Mouse (Mus musculus) MEL (cell line): Measurements from ENCODE around the gene Olfr694. TPM values are rescaled to one million over a fixed set of nuclear protein-coding genes. Genes with fewer than 3 reads are reported as not detected.
A peak's percentile ranks its signal among the peaks of the same experiment; 100 is the strongest.

ENCODE experiments used
- DNase-seq: peaks from one replicate; pipeline ENCODE4 v3.0.0; 2011; ENCODE audit warnings: low read depth, low spot score
- H3K27ac ChIP-seq: 2 replicates; pipeline ENCODE4 v1.5.1; 2012; ENCODE audit warnings: low read depth, mild to moderate bottlenecking, control low read depth, low read length, moderate library complexity; ENCODE audit not compliant: control insufficient read depth
- H3K27me3 ChIP-seq, 2 experiments: fragments of 150-350 bp in 1 of 2; sonication (generic) in 1 of 2; 2 replicates each; pipeline ENCODE4 v1.6.1; 2012; ENCODE audit warnings: low read length in 2 of 2, mild to moderate bottlenecking in 2 of 2, improper control_type of control experiment in 1 of 2, moderate library complexity in 1 of 2; ENCODE audit not compliant: insufficient read depth in 2 of 2, control insufficient read depth in 1 of 2
- H3K36me3 ChIP-seq, 2 experiments: 2 replicates each; pipeline ENCODE4 v1.6.1; 2012 to 2014; ENCODE audit warnings: low read length in 2 of 2, improper control_type of control experiment in 1 of 2, inconsistent platforms in 1 of 2, mild to moderate bottlenecking in 1 of 2; ENCODE audit not compliant: insufficient read depth in 2 of 2, control insufficient read depth in 1 of 2
- H3K4me1 ChIP-seq, 2 experiments: fragments of 150-350 bp in 1 of 2; sonication (generic) in 1 of 2; 2 replicates each; pipeline ENCODE4 v1.6.1; 2012; ENCODE audit warnings: low read length in 2 of 2, improper control_type of control experiment in 1 of 2, mild to moderate bottlenecking in 1 of 2; ENCODE audit not compliant: insufficient read depth in 2 of 2, control insufficient read depth in 1 of 2
- H3K4me3 ChIP-seq, 2 experiments: fragments of 150-350 bp in 1 of 2; sonication (generic) in 1 of 2; 2 replicates each; pipeline ENCODE4 v1.5.1; 2012; ENCODE audit warnings: low read depth in 2 of 2, low read length in 2 of 2, mild to moderate bottlenecking in 2 of 2, moderate library complexity in 2 of 2, control low read depth in 1 of 2, improper control_type of control experiment in 1 of 2; ENCODE audit not compliant: control insufficient read depth in 1 of 2, insufficient read depth in 1 of 2
- H3K79me2 ChIP-seq: 2 replicates; pipeline ENCODE4 v1.6.1; 2012; ENCODE audit warnings: mild to moderate bottlenecking, low read length, moderate library complexity; ENCODE audit not compliant: control insufficient read depth, poor library complexity, insufficient read depth
- H3K9ac ChIP-seq: 2 replicates; pipeline ENCODE4 v1.6.1; 2012; ENCODE audit warnings: low read depth, mild to moderate bottlenecking, control low read depth, low read length, moderate library complexity; ENCODE audit not compliant: control insufficient read depth, poor library complexity, severe bottlenecking
- H3K9me3 ChIP-seq: fragments of 150-350 bp; sonication (generic); replicated peaks from 2 replicates; pipeline ENCODE4 v1.6.1; 2012; ENCODE audit warnings: mild to moderate bottlenecking, low read length, improper control_type of control experiment, moderate library complexity; ENCODE audit not compliant: insufficient read depth
- BHLHE40 ChIP-seq: IDR thresholded peaks from 2 replicates; pipeline ENCODE4 v1.6.1; 2012; ENCODE audit warnings: low read depth, mild to moderate bottlenecking, inconsistent platforms, low read length, improper control_type of control experiment, borderline replicate concordance
- CHD1 ChIP-seq: IDR thresholded peaks from 2 replicates; pipeline ENCODE4 v1.6.1; 2012; ENCODE audit warnings: low read depth, mild to moderate bottlenecking, inconsistent platforms, low read length, improper control_type of control experiment
- CHD2 ChIP-seq: IDR thresholded peaks from 2 replicates; pipeline ENCODE4 v1.6.1; 2011; ENCODE audit warnings: low read length, improper control_type of control experiment
- CTCF ChIP-seq, 3 experiments: IDR thresholded peaks in 2 of 3; conservative IDR thresholded peaks in 1 of 3; 2 replicates each; pipeline ENCODE4 v1.5.1; 2011 to 2012; ENCODE audit warnings: low read length in 3 of 3, low read depth in 2 of 3, mild to moderate bottlenecking in 2 of 3, improper control_type of control experiment in 1 of 3, inconsistent platforms in 1 of 3, mixed read lengths in 1 of 3, moderate library complexity in 1 of 3; ENCODE audit not compliant: control insufficient read depth in 1 of 3, insufficient read depth in 1 of 3, poor library complexity in 1 of 3, severe bottlenecking in 1 of 3
- E2F4 ChIP-seq: IDR thresholded peaks from 2 replicates; pipeline ENCODE4 v1.6.1; 2011; ENCODE audit warnings: low read depth, low read length, improper control_type of control experiment, borderline replicate concordance
- ELF1 ChIP-seq: IDR thresholded peaks from 2 replicates; pipeline ENCODE4 v1.6.1; 2014; ENCODE audit warnings: low read depth, mild to moderate bottlenecking, inconsistent platforms, low read length, improper control_type of control experiment, moderate library complexity
- EP300 ChIP-seq, 2 experiments: IDR thresholded peaks; 2 replicates each; pipeline ENCODE4 v1.6.1; 2011; ENCODE audit warnings: improper control_type of control experiment in 2 of 2, low read length in 2 of 2, low read depth in 1 of 2, mild to moderate bottlenecking in 1 of 2
- ETS1 ChIP-seq: IDR thresholded peaks from 2 replicates; pipeline ENCODE4 v1.6.1; 2012; ENCODE audit warnings: low read depth, mild to moderate bottlenecking, inconsistent platforms, low read length, improper control_type of control experiment, moderate library complexity
- GABPA ChIP-seq: IDR thresholded peaks from 2 replicates; pipeline ENCODE4 v1.6.1; 2012; ENCODE audit warnings: low read depth, mild to moderate bottlenecking, inconsistent platforms, low read length, improper control_type of control experiment, moderate library complexity
- GATA1 ChIP-seq: IDR thresholded peaks from 2 replicates; pipeline ENCODE4 v1.6.1; 2011; ENCODE audit warnings: low read depth, low read length, improper control_type of control experiment
- HCFC1 ChIP-seq: IDR thresholded peaks from 2 replicates; pipeline ENCODE4 v1.6.1; 2012; ENCODE audit warnings: low read depth, mild to moderate bottlenecking, inconsistent platforms, low read length, improper control_type of control experiment, moderate library complexity
- JUND ChIP-seq: IDR thresholded peaks from 2 replicates; pipeline ENCODE4 v1.6.1; 2011; ENCODE audit warnings: low read depth, mild to moderate bottlenecking, improper control_type of control experiment, low read length
- KAT2A ChIP-seq: conservative IDR thresholded peaks from 2 replicates; pipeline ENCODE4 v1.6.1; 2012; ENCODE audit warnings: low read depth, low read length, improper control_type of control experiment, inconsistent platforms
- MAFK ChIP-seq: IDR thresholded peaks from 2 replicates; pipeline ENCODE4 v1.6.1; 2011; ENCODE audit warnings: low read depth, mild to moderate bottlenecking, low read length, improper control_type of control experiment, borderline replicate concordance
- MAX ChIP-seq: IDR thresholded peaks from 2 replicates; pipeline ENCODE4 v1.6.1; 2011; ENCODE audit warnings: low read length, improper control_type of control experiment
- MAZ ChIP-seq: IDR thresholded peaks from 2 replicates; pipeline ENCODE4 v1.6.1; 2012; ENCODE audit warnings: low read depth, mild to moderate bottlenecking, inconsistent platforms, low read length, improper control_type of control experiment
- MXI1 ChIP-seq: IDR thresholded peaks from 2 replicates; pipeline ENCODE4 v1.6.1; 2011; ENCODE audit warnings: mild to moderate bottlenecking, low read depth, low read length, improper control_type of control experiment
- MYB ChIP-seq: IDR thresholded peaks from 2 replicates; pipeline ENCODE4 v1.6.1; 2011; ENCODE audit warnings: mild to moderate bottlenecking, low read depth, low read length, improper control_type of control experiment
- MYC ChIP-seq: IDR thresholded peaks from 2 replicates; pipeline ENCODE4 v1.6.1; 2011; ENCODE audit warnings: low read depth, mild to moderate bottlenecking, low read length, improper control_type of control experiment, moderate library complexity
- NELFE ChIP-seq: IDR thresholded peaks from 2 replicates; pipeline ENCODE4 v1.6.1; 2011; ENCODE audit warnings: low read depth, low read length, improper control_type of control experiment
- POLR2A ChIP-seq, 2 experiments: IDR thresholded peaks; 2 replicates each; pipeline ENCODE4 v1.6.1; 2011 to 2012; ENCODE audit warnings: low read length in 2 of 2, mild to moderate bottlenecking in 2 of 2, control low read depth in 1 of 2, improper control_type of control experiment in 1 of 2, low read depth in 1 of 2, moderate library complexity in 1 of 2; ENCODE audit not compliant: control insufficient read depth in 1 of 2, insufficient read depth in 1 of 2, poor library complexity in 1 of 2
- RAD21 ChIP-seq: IDR thresholded peaks from 2 replicates; pipeline ENCODE4 v1.6.1; 2011; ENCODE audit warnings: mild to moderate bottlenecking, low read depth, low read length, improper control_type of control experiment
- RCOR1 ChIP-seq: IDR thresholded peaks from 2 replicates; pipeline ENCODE4 v1.6.1; 2012; ENCODE audit warnings: low read depth, mild to moderate bottlenecking, inconsistent platforms, low read length, improper control_type of control experiment
- SMC3 ChIP-seq: IDR thresholded peaks from 2 replicates; pipeline ENCODE4 v1.6.1; 2011; ENCODE audit warnings: low read depth, low read length, improper control_type of control experiment
- TAL1 ChIP-seq: IDR thresholded peaks from 2 replicates; pipeline ENCODE4 v1.6.1; 2012; ENCODE audit warnings: mild to moderate bottlenecking, inconsistent platforms, low read length, moderate library complexity, mixed read lengths
- TBP ChIP-seq: IDR thresholded peaks from 2 replicates; pipeline ENCODE4 v1.8.0; 2011; ENCODE audit warnings: low read depth, low read length, improper control_type of control experiment
- TCF12 ChIP-seq: IDR thresholded peaks from 2 replicates; pipeline ENCODE4 v1.6.1; 2014; ENCODE audit warnings: low read depth, mild to moderate bottlenecking, inconsistent platforms, low read length, improper control_type of control experiment, moderate library complexity
- USF1 ChIP-seq: IDR thresholded peaks from 2 replicates; pipeline ENCODE4 v1.6.1; 2014; ENCODE audit warnings: low read depth, mild to moderate bottlenecking, inconsistent platforms, low read length, improper control_type of control experiment, moderate library complexity
- USF2 ChIP-seq, 2 experiments: IDR thresholded peaks; 2 replicates each; pipeline ENCODE4 v1.6.1; 2011 to 2012; ENCODE audit warnings: improper control_type of control experiment in 2 of 2, low read length in 2 of 2, borderline replicate concordance in 1 of 2, inconsistent platforms in 1 of 2, low read depth in 1 of 2, mild to moderate bottlenecking in 1 of 2; ENCODE audit not compliant: insufficient read depth in 1 of 2
- ZC3H11A ChIP-seq: IDR thresholded peaks from 2 replicates; pipeline ENCODE4 v1.6.1; 2012; ENCODE audit warnings: low read depth, mild to moderate bottlenecking, inconsistent platforms, low read length, improper control_type of control experiment
- ZKSCAN1 ChIP-seq: IDR thresholded peaks from 2 replicates; pipeline ENCODE4 v1.6.1; 2012; ENCODE audit warnings: low read depth, mild to moderate bottlenecking, inconsistent platforms, low read length, improper control_type of control experiment, moderate library complexity
- ZNF384 ChIP-seq: IDR thresholded peaks from 2 replicates; pipeline ENCODE4 v1.6.1; 2012; ENCODE audit warnings: low read depth, mild to moderate bottlenecking, inconsistent platforms, low read length, improper control_type of control experiment
- polyA plus RNA-seq, 2 experiments: library from polyadenylated mRNA; stranded (reverse) in 1 of 2; unstranded in 1 of 2; fragments of >175 nt in 1 of 2; fragments of >200 nt in 1 of 2; gene quantifications; 2 replicates each; pipeline versions ENCODE4 v1.2.1 to v1.2.4; 2012; ENCODE audit warnings: low replicate concordance in 2 of 2, low read depth in 1 of 2; ENCODE audit not compliant: insufficient read length in 2 of 2, insufficient read depth in 1 of 2, missing spikeins in 1 of 2
- total RNA-seq: library from RNA; depleted of rRNA; stranded (reverse); fragments of 300-350 nt; gene quantifications from 2 replicates; pipeline ENCODE4 v1.2.3, GENCODE M21; 2012

Olfr694 gene
- total and polyA plus RNA-seq, 3 experiments = not detected

GRCm38 (mm10) chr7:106649774-106650173, 41.8 kb downstream of the Olfr694 start:
- H3K36me3 ChIP-seq = peaks cover 0 to 31% of the 10 kb centered on the region in 2 experiments; a peak in 2 of 4 replicates
- DNase-seq = no peak
- H3K27me3 ChIP-seq = no peaks in the 10 kb centered on the region
- H3K27ac ChIP-seq = no peak overlapping the region
- no peak for TF ChIP-seq ZC3H11A
- peak; percentile 61; the same call in 1 of the 2 replicates for TF ChIP-seq GATA1
- no peak for TF ChIP-seq CTCF (IDR thresholded peaks at IDR 0.05 in 2 of 3, conservative IDR thresholded peaks at IDR 0.05 in 1 of 3; ENCODE audit: control insufficient read depth in 1 of 3, insufficient read depth in 1 of 3, low read depth in 2 of 3, low read length in 3 of 3, poor library complexity in 1 of 3, severe bottlenecking in 1 of 3)
- no peak for TF ChIP-seq MAZ
- no peak for TF ChIP-seq ZNF384
- TF ChIP-seq POLR2A (IDR thresholded peaks at IDR 0.05; ENCODE audit: control insufficient read depth in 1 of 2, insufficient read depth in 1 of 2, low read depth in 1 of 2, low read length in 2 of 2, poor library complexity in 1 of 2) = no peak
- TF ChIP-seq MAX = no peak
- no peak for TF ChIP-seq E2F4
- TF ChIP-seq KAT2A = no peak
- TF ChIP-seq MAFK = no peak; the same call in 1 of the 2 replicates
- no peak for TF ChIP-seq HCFC1
- no peak for TF ChIP-seq CHD1
- no peak for TF ChIP-seq TBP
- no peak for TF ChIP-seq TAL1
- no peak for TF ChIP-seq RAD21
- TF ChIP-seq NELFE = no peak
- TF ChIP-seq BHLHE40 = peak; percentile 23; the same call in 1 of the 2 replicates
- no peak for TF ChIP-seq MYB
- no peak for TF ChIP-seq GABPA
- TF ChIP-seq EP300 (IDR thresholded peaks at IDR 0.05; ENCODE audit: low read depth in 1 of 2, low read length in 2 of 2) = peak; percentile 44 to 63
- TF ChIP-seq ETS1 = 0 out of 2 replicates have a peak, but pooled peaks have one; percentile 21
- no peak for TF ChIP-seq ZKSCAN1
- TF ChIP-seq CHD2 = no peak
- TF ChIP-seq TCF12 = 0 out of 2 replicates have a peak, but pooled peaks have one; percentile 22
- no peak for TF ChIP-seq JUND
- no peak for TF ChIP-seq MXI1
- peak; percentile 90 for TF ChIP-seq RCOR1
- TF ChIP-seq SMC3 = no peak
- TF ChIP-seq ELF1 = no peak
- TF ChIP-seq MYC = no peak
- TF ChIP-seq USF1 = no peak
- TF ChIP-seq USF2 (IDR thresholded peaks at IDR 0.05; ENCODE audit: borderline replicate concordance in 1 of 2, insufficient read depth in 1 of 2, low read depth in 1 of 2, low read length in 2 of 2) = no peak
- TF ChIP-seq, all 39 proteins: peak for 6
- Histone ChIP-seq H3K79me2 (no peaks in the 10 kb centered on the region), H3K9ac (no peak overlapping the region), H3K9me3 (no peaks in the 10 kb centered on the region), H3K4me3 (no peak overlapping the region), H3K4me1 (peaks cover 12 to 14% of the 10 kb centered on the region in 2 experiments)
